Mouse (Mus musculus): ENCODE results near the gene Svop. TPM values are rescaled to one million over a fixed set of nuclear protein-coding genes. Genes with fewer than 3 reads are reported as not detected.

The Svop gene
- total and polyA plus RNA-seq, 3 experiments: 0.05 TPM; not detected in 2

DNA sequence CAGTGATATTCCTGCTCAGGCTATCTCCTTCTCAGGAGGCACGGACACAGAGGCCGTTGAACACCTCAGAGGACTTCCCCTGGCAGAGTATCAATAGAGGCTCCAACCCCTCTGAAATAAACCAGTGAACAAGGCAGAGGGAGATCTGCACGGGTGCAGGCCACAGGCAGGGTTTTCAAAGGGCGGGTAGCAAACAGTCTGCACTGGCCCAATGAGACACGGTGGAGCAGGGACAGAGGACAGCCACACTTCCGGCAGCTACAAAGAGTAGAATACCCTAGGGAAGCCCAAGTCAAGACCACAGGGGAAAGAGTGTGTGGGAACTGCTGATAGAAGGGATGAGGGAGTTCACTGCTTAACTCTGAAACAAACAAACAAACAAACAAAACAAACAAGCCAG, 107.8 kb downstream of the Svop start:
- TF ChIP-seq CTCF (IDR thresholded peaks at IDR 0.05; ENCODE audit: low read depth, low read length) (no peak), POLR2AphosphoS5 (IDR thresholded peaks at IDR 0.05; ENCODE audit: insufficient replicate concordance, low read depth, low read length) (no peak), GATA1 (IDR thresholded peaks at IDR 0.05; ENCODE audit: borderline replicate concordance, low read length) (no peak), TAL1 (conservative IDR thresholded peaks at IDR 0.05; ENCODE audit: low read depth, low read length) (no peak), GATA2 (IDR thresholded peaks at IDR 0.05; ENCODE audit: borderline replicate concordance, low read depth, low read length) (no peak)
- Histone ChIP-seq H3K4me1 (ENCODE audit: insufficient read depth, low read depth, low read length) (peaks cover 75% of the 10 kb centered on the region), H3K36me3 (replicated peaks) (peaks cover 18% of the 10 kb centered on the region), H3K27me3 (ENCODE audit: insufficient read depth, low read length) (no peaks in the 10 kb centered on the region), H3K4me3 (ENCODE audit: low read depth, low read length) (peak overlapping the region; percentile 67; the same call in 1 of the 2 replicates), H3K9me3 (replicated peaks) (no peaks in the 10 kb centered on the region)
- ATAC-seq (ENCODE audit: extremely low read depth, insufficient number of reproducible peaks, low FRiP score, poor library complexity, severe bottlenecking) (0 out of 2 replicates have a peak, but pooled peaks have one; percentile 28), DNase-seq (ENCODE audit: low spot score) (no peak)

- Histone ChIP-seq H3K9me3 (replicated peaks) (no peaks in the 10 kb centered on the region), H3K4me3 (ENCODE audit: low read depth, low read length) (no peak overlapping the region; the same call in 1 of the 2 replicates), H3K27me3 (ENCODE audit: insufficient read depth, low read length) (no peaks in the 10 kb centered on the region), H3K36me3 (replicated peaks) (peaks cover 33% of the 10 kb centered on the region), H3K4me1 (ENCODE audit: insufficient read depth, low read depth, low read length) (peaks cover 87% of the 10 kb centered on the region)
- DNase-seq (ENCODE audit: low spot score) (no peak), ATAC-seq (ENCODE audit: extremely low read depth, insufficient number of reproducible peaks, low FRiP score, poor library complexity, severe bottlenecking) (no peak)
- no peak for TF ChIP-seq POLR2AphosphoS5 (IDR thresholded peaks at IDR 0.05; ENCODE audit: insufficient replicate concordance, low read depth, low read length)
- TF ChIP-seq GATA2 (IDR thresholded peaks at IDR 0.05; ENCODE audit: borderline replicate concordance, low read depth, low read length): no peak
- TF ChIP-seq TAL1 (conservative IDR thresholded peaks at IDR 0.05; ENCODE audit: low read depth, low read length): no peak
- no peak for TF ChIP-seq CTCF (IDR thresholded peaks at IDR 0.05; ENCODE audit: low read depth, low read length)
- no peak for TF ChIP-seq GATA1 (IDR thresholded peaks at IDR 0.05; ENCODE audit: borderline replicate concordance, low read length)
Measured at GRCm38 (mm10) chr5:113981843-113982242, 109.5 kb downstream of the Svop start.

DNA sequence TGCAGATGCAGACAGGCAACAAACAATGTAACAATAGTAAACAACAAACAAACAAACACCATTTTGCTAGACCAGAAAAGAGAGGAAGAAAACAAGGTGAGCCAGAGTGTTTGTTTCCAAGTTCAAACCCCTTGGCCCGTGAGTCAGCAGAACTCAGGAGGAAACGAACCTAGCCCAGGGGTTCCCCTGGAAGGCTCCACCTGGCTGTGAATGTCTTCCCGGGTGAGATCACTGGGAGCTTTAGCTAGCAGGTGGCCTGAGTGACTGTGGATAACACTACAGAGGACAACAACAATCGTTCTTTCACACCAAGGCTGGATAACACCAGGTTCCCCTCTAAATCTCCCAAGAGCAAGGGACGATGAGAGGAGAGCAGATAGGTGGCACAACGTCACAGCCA, 110.2 kb downstream of the Svop start:
- DNase-seq (ENCODE audit: low spot score) (no peak), ATAC-seq (ENCODE audit: extremely low read depth, insufficient number of reproducible peaks, low FRiP score, poor library complexity, severe bottlenecking) (no peak)
- peaks cover 35% of the 10 kb centered on the region for H3K36me3 ChIP-seq (replicated peaks)
- no peaks in the 10 kb centered on the region for H3K9me3 ChIP-seq (replicated peaks)
- no peaks in the 10 kb centered on the region for H3K27me3 ChIP-seq (ENCODE audit: insufficient read depth, low read length)
- no peak overlapping the region; the same call in 1 of the 2 replicates for H3K4me3 ChIP-seq (ENCODE audit: low read depth, low read length)
- TF ChIP-seq TAL1 (conservative IDR thresholded peaks at IDR 0.05; ENCODE audit: low read depth, low read length) (no peak), POLR2AphosphoS5 (IDR thresholded peaks at IDR 0.05; ENCODE audit: insufficient replicate concordance, low read depth, low read length) (no peak), CTCF (IDR thresholded peaks at IDR 0.05; ENCODE audit: low read depth, low read length) (no peak), GATA1 (IDR thresholded peaks at IDR 0.05; ENCODE audit: borderline replicate concordance, low read length) (no peak), GATA2 (IDR thresholded peaks at IDR 0.05; ENCODE audit: borderline replicate concordance, low read depth, low read length) (no peak)
- peaks cover 86% of the 10 kb centered on the region for H3K4me1 ChIP-seq (ENCODE audit: insufficient read depth, low read depth, low read length)

GRCm38 (mm10) chr5:113980511-113980910, 110.9 kb downstream of the Svop start:
- peaks cover 86% of the 10 kb centered on the region for H3K4me1 ChIP-seq (ENCODE audit: insufficient read depth, low read depth, low read length)
- no peak overlapping the region; the same call in 1 of the 2 replicates for H3K4me3 ChIP-seq (ENCODE audit: low read depth, low read length)
- no peaks in the 10 kb centered on the region for H3K27me3 ChIP-seq (ENCODE audit: insufficient read depth, low read length)
- no peaks in the 10 kb centered on the region for H3K9me3 ChIP-seq (replicated peaks)
- H3K36me3 ChIP-seq (replicated peaks): peaks cover 41% of the 10 kb centered on the region
- no peak for TF ChIP-seq GATA2 (IDR thresholded peaks at IDR 0.05; ENCODE audit: borderline replicate concordance, low read depth, low read length)
- no peak for TF ChIP-seq CTCF (IDR thresholded peaks at IDR 0.05; ENCODE audit: low read depth, low read length)
- no peak for TF ChIP-seq GATA1 (IDR thresholded peaks at IDR 0.05; ENCODE audit: borderline replicate concordance, low read length)
- TF ChIP-seq TAL1 (conservative IDR thresholded peaks at IDR 0.05; ENCODE audit: low read depth, low read length): peak; percentile 56
- no peak for TF ChIP-seq POLR2AphosphoS5 (IDR thresholded peaks at IDR 0.05; ENCODE audit: insufficient replicate concordance, low read depth, low read length)
- no peak for DNase-seq (ENCODE audit: low spot score)
- no peak for ATAC-seq (ENCODE audit: extremely low read depth, insufficient number of reproducible peaks, low FRiP score, poor library complexity, severe bottlenecking)

DNA sequence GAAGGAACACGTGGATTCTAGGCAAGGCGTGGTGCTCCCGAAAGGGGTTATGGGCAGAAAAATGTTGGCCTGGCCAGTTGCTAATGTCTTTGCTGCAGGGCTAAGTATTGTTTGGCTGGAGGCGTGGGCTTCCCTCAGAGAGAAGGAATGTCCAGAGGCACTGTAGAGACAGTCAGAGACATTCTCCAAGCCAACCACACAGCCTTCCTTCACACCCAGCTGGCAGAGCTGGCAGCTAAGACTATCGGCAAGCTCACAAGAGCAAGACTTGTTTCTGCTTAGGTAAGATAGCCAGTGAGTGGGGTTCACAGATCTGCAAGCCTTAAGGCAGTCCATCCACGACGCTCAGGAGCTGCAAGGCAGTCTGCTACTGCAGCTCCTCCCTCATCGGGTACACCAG, 114.1 kb downstream of the Svop start:
- TF ChIP-seq POLR2AphosphoS5 (IDR thresholded peaks at IDR 0.05; ENCODE audit: insufficient replicate concordance, low read depth, low read length) (no peak), TAL1 (conservative IDR thresholded peaks at IDR 0.05; ENCODE audit: low read depth, low read length) (no peak), GATA1 (IDR thresholded peaks at IDR 0.05; ENCODE audit: borderline replicate concordance, low read length) (no peak)
- no peaks in the 10 kb centered on the region for H3K9me3 ChIP-seq (replicated peaks)
- no peak overlapping the region for H3K4me3 ChIP-seq (ENCODE audit: low read depth, low read length)
- DNase-seq (ENCODE audit: low spot score): no peak
- no peaks in the 10 kb centered on the region for H3K27me3 ChIP-seq (ENCODE audit: insufficient read depth, low read length)
- H3K4me1 ChIP-seq (ENCODE audit: insufficient read depth, low read depth, low read length): peaks cover 90% of the 10 kb centered on the region
- no peak for ATAC-seq (ENCODE audit: extremely low read depth, insufficient number of reproducible peaks, low FRiP score, poor library complexity, severe bottlenecking)
- H3K36me3 ChIP-seq (replicated peaks): peaks cover 43% of the 10 kb centered on the region

Other genes with a start within 250 kb of the Svop start
- 77.5 and 83.7 TPM in 2 replicates for gene Coro1c, start 182.8 kb downstream of the Svop start, total RNA-seq (2014; fragmentation: Nextera tagmentation)
- gene Coro1c, start 182.8 kb downstream of the Svop start, total RNA-seq (2017): 70.5 and 77.3 TPM in 2 replicates
- 56.6 and 59.1 TPM in 2 replicates for gene Coro1c, start 182.8 kb downstream of the Svop start, polyA plus RNA-seq (2012)
- gene Ssh1, start 97.7 kb downstream of the Svop start, total RNA-seq (2014; fragmentation: Nextera tagmentation): 18.0 and 28.4 TPM in 2 replicates
- gene Ssh1, start 97.7 kb downstream of the Svop start, total RNA-seq (2017): 3.3 and 3.9 TPM in 2 replicates
- 12.4 and 13.8 TPM in 2 replicates for gene Ssh1, start 97.7 kb downstream of the Svop start, polyA plus RNA-seq (2012)
- not detected in 2 replicates for gene Dao, start 87.9 kb downstream of the Svop start, total RNA-seq (2014; fragmentation: Nextera tagmentation)
- gene Dao, start 87.9 kb downstream of the Svop start, total RNA-seq (2017): not detected in 2 replicates
- not detected in 2 replicates for gene Dao, start 87.9 kb downstream of the Svop start, polyA plus RNA-seq (2012)
- gene Usp30, start 26.1 kb downstream of the Svop start, total RNA-seq (2014; fragmentation: Nextera tagmentation): 11.8 and 19.3 TPM in 2 replicates
- 7.6 and 9.0 TPM in 2 replicates for gene Usp30, start 26.1 kb downstream of the Svop start, total RNA-seq (2017)
- 9.9 TPM in 2 replicates for gene Usp30, start 26.1 kb downstream of the Svop start, polyA plus RNA-seq (2012)
- gene Alkbh2, start 36.6 kb upstream of the Svop start, total RNA-seq (2014; fragmentation: Nextera tagmentation): 6.8 and 8.2 TPM in 2 replicates
- gene Alkbh2, start 36.6 kb upstream of the Svop start, total RNA-seq (2017): 3.7 and 7.1 TPM in 2 replicates
- 19.0 and 20.5 TPM in 2 replicates for gene Alkbh2, start 36.6 kb upstream of the Svop start, polyA plus RNA-seq (2012)
- 13.9 and 16.5 TPM in 2 replicates for gene Ung, start 38.8 kb upstream of the Svop start, total RNA-seq (2014; fragmentation: Nextera tagmentation)
- 17.6 and 19.5 TPM in 2 replicates for gene Ung, start 38.8 kb upstream of the Svop start, total RNA-seq (2017)
- gene Ung, start 38.8 kb upstream of the Svop start, polyA plus RNA-seq (2012): 87.8 and 89.3 TPM in 2 replicates
- 0.34 and 2.6 TPM in 2 replicates for gene Acacb, start 55.0 kb upstream of the Svop start, total RNA-seq (2014; fragmentation: Nextera tagmentation)
- gene Acacb, start 55.0 kb upstream of the Svop start, total RNA-seq (2017): 0.35 and 0.76 TPM in 2 replicates
- 0.43 and 0.55 TPM in 2 replicates for gene Acacb, start 55.0 kb upstream of the Svop start, polyA plus RNA-seq (2012)
- gene Foxn4, start 182.2 kb upstream of the Svop start, total RNA-seq (2014; fragmentation: Nextera tagmentation): not detected in 2 replicates
- gene Foxn4, start 182.2 kb upstream of the Svop start, total RNA-seq (2017): 0.05 TPM in 1 of 2 replicates, not detected in the other
- not detected in 2 replicates for gene Foxn4, start 182.2 kb upstream of the Svop start, polyA plus RNA-seq (2012)
- gene Myo1h, start 197.6 kb upstream of the Svop start, total RNA-seq (2014; fragmentation: Nextera tagmentation): not detected in 2 replicates
- 0.66 and 0.87 TPM in 2 replicates for gene Myo1h, start 197.6 kb upstream of the Svop start, total RNA-seq (2017)
- not detected in 2 replicates for gene Myo1h, start 197.6 kb upstream of the Svop start, polyA plus RNA-seq (2012)